Mouse (Mus musculus): ENCODE data around the gene Asphd2. TPM values are rescaled to one million over a fixed set of nuclear protein-coding genes. Genes with fewer than 3 reads are reported as not detected.

Asphd2 gene
- polyA plus RNA-seq, 1 experiment from 2014 or later: 0.30 TPM

GRCm38 (mm10) chr5:112346211-112346965 is 48.3 kb downstream of the Asphd2 start:
- Histone ChIP-seq H3K9me3 (replicated peaks) (no peaks in the 10 kb centered on the region), H3K9ac (peak overlapping the region; percentile 35), H3K4me1 (replicated peaks) (peaks cover 49% of the 10 kb centered on the region), H3K27me3 (no peaks in the 10 kb centered on the region), H3K36me3 (peaks cover 40% of the 10 kb centered on the region), H3K4me2 (peak overlapping the region; percentile 74; the same call in 1 of the 2 replicates), H3K4me3 (replicated peaks) (no peak overlapping the region), H3K27ac (peak overlapping the region; percentile 43; the same call in 1 of the 2 replicates)
- ATAC-seq (ENCODE audit: low read depth) (no peak), DNase-seq (no peak)
- WGBS (ENCODE audit: insufficient replicate concordance): 53% methylated on average over 16 of the region's 16 CpGs

GRCm38 (mm10) chr5:112344092-112344960 is 50.3 kb downstream of the Asphd2 start:
- DNase-seq (no peak), ATAC-seq (ENCODE audit: low read depth) (0 out of 2 replicates have a peak, but pooled peaks have one; percentile 29)
- Histone ChIP-seq H3K4me2 (peak overlapping the region; percentile 74), H3K36me3 (peaks cover 31% of the 10 kb centered on the region), H3K27ac (peak overlapping the region; percentile 40; the same call in 1 of the 2 replicates), H3K9me3 (replicated peaks) (no peaks in the 10 kb centered on the region), H3K4me3 (replicated peaks) (peak overlapping the region; percentile 86; the same call in 1 of the 2 replicates), H3K4me1 (replicated peaks) (peaks cover 54% of the 10 kb centered on the region), H3K9ac (peak overlapping the region; percentile 83; the same call in 1 of the 2 replicates), H3K27me3 (no peaks in the 10 kb centered on the region)
- WGBS (ENCODE audit: insufficient replicate concordance): 64% methylated on average over 6 of the region's 6 CpGs

- Histone ChIP-seq H3K27ac (peak overlapping the region; percentile 76), H3K36me3 (peaks cover 39% of the 10 kb centered on the region), H3K27me3 (no peaks in the 10 kb centered on the region), H3K4me2 (peak overlapping the region; percentile 74), H3K9me3 (replicated peaks) (no peaks in the 10 kb centered on the region), H3K4me1 (replicated peaks) (peaks cover 54% of the 10 kb centered on the region), H3K4me3 (replicated peaks) (peak overlapping the region; percentile 86), H3K9ac (peak overlapping the region; percentile 83)
- WGBS (ENCODE audit: insufficient replicate concordance): 0% methylated on average over 24 of the region's 24 CpGs
- DNase-seq: no peak
- peak; percentile 76 for ATAC-seq (ENCODE audit: low read depth)
These were observed 51.5 kb downstream of the Asphd2 start for GRCm38 (mm10) chr5:112343205-112343595.

- H3K36me3 ChIP-seq: peaks cover 42% of the 10 kb centered on the region
- DNase-seq: peak; percentile 76
- H3K9ac ChIP-seq: peak within 1 kb of the TSS; percentile 83
- peaks cover 54% of the 10 kb centered on the region for H3K4me1 ChIP-seq (replicated peaks)
- ATAC-seq (ENCODE audit: low read depth): peak; percentile 66
- H3K4me3 ChIP-seq (replicated peaks): peak within 1 kb of the TSS; percentile 86
- 3% methylated on average over 47 of the region's 64 CpGs for WGBS (ENCODE audit: insufficient replicate concordance)
- H3K4me2 ChIP-seq: peak within 1 kb of the TSS; percentile 74
- H3K27me3 ChIP-seq: no peaks in the 10 kb centered on the region
- H3K27ac ChIP-seq: peak within 1 kb of the TSS; percentile 76
- H3K9me3 ChIP-seq (replicated peaks): no peaks in the 10 kb centered on the region
These were observed 52.0 kb downstream of the Asphd2 start, which contains the start of the genes Srrd and Hps4 for GRCm38 (mm10) chr5:112342463-112343204. Gene Srrd (minus strand): TSS chr5:112343040. Gene Hps4 (plus strand): TSS chr5:112343083.

GRCm38 (mm10) chr5:112339215-112339614 is 55.5 kb downstream of the Asphd2 start:
- no peak overlapping the region for H3K4me3 ChIP-seq (replicated peaks)
- no peaks in the 10 kb centered on the region for H3K27me3 ChIP-seq
- H3K9me3 ChIP-seq (replicated peaks): no peaks in the 10 kb centered on the region
- H3K4me1 ChIP-seq (replicated peaks): peaks cover 27% of the 10 kb centered on the region
- H3K9ac ChIP-seq: no peak overlapping the region
- no peak overlapping the region for H3K4me2 ChIP-seq
- DNase-seq (no peak), ATAC-seq (ENCODE audit: low read depth) (no peak)
- no peak overlapping the region for H3K27ac ChIP-seq
- H3K36me3 ChIP-seq: peaks cover 62% of the 10 kb centered on the region
- 67% methylated on average over 7 of the region's 7 CpGs for WGBS (ENCODE audit: insufficient replicate concordance)

- Histone ChIP-seq H3K4me3 (replicated peaks) (no peak overlapping the region), H3K36me3 (peaks cover 84% of the 10 kb centered on the region), H3K27ac (no peak overlapping the region), H3K9ac (no peak overlapping the region), H3K27me3 (no peaks in the 10 kb centered on the region), H3K9me3 (replicated peaks) (no peaks in the 10 kb centered on the region), H3K4me1 (replicated peaks) (peaks cover 11% of the 10 kb centered on the region), H3K4me2 (no peak overlapping the region)
- ATAC-seq (ENCODE audit: low read depth): no peak
- no peak for DNase-seq
- 85% methylated on average over 22 of the region's 22 CpGs for WGBS (ENCODE audit: insufficient replicate concordance)
These were observed 57.7 kb downstream of the Asphd2 start for GRCm38 (mm10) chr5:112337004-112337403.

GRCm38 (mm10) chr5:112335473-112335872 is 59.2 kb downstream of the Asphd2 start:
- no peaks in the 10 kb centered on the region for H3K27me3 ChIP-seq
- H3K9ac ChIP-seq: no peak overlapping the region
- no peak overlapping the region for H3K4me2 ChIP-seq
- H3K4me1 ChIP-seq (replicated peaks): no peaks in the 10 kb centered on the region
- peaks cover 95% of the 10 kb centered on the region for H3K36me3 ChIP-seq
- peak; percentile 20 for DNase-seq
- 45% methylated on average over 2 of the region's 2 CpGs for WGBS (ENCODE audit: insufficient replicate concordance)
- H3K9me3 ChIP-seq (replicated peaks): no peaks in the 10 kb centered on the region
- H3K27ac ChIP-seq: no peak overlapping the region
- H3K4me3 ChIP-seq (replicated peaks): no peak overlapping the region
- 0 out of 2 replicates have a peak, but pooled peaks have one; percentile 11 for ATAC-seq (ENCODE audit: low read depth)

Other genes with a start within 250 kb of the Asphd2 start
- gene Cryba4, start 142.3 kb downstream of the Asphd2 start, polyA plus RNA-seq (2015; fragmentation: Nextera tagmentation; extraction: Ambion mirVana): 0.33 and 0.60 TPM in 2 replicates
- 0.23 and 0.30 TPM in 2 replicates for gene Crybb1, start 139.1 kb downstream of the Asphd2 start, polyA plus RNA-seq (2015; fragmentation: Nextera tagmentation; extraction: Ambion mirVana)
- 35.4 and 36.0 TPM in 2 replicates for gene Tpst2, start 118.2 kb downstream of the Asphd2 start, polyA plus RNA-seq (2015; fragmentation: Nextera tagmentation; extraction: Ambion mirVana)
- gene Tfip11, start 68.5 kb downstream of the Asphd2 start, polyA plus RNA-seq (2015; fragmentation: Nextera tagmentation; extraction: Ambion mirVana): 14.1 and 15.7 TPM in 2 replicates
- 15.8 and 20.2 TPM in 2 replicates for gene Srrd, start 51.8 kb downstream of the Asphd2 start, polyA plus RNA-seq (2015; fragmentation: Nextera tagmentation; extraction: Ambion mirVana)
- gene Hps4, start 51.8 kb downstream of the Asphd2 start, polyA plus RNA-seq (2015; fragmentation: Nextera tagmentation; extraction: Ambion mirVana): 12.1 and 13.4 TPM in 2 replicates
- 0.08 and 0.38 TPM in 2 replicates for gene Gm6583, start 38.8 kb downstream of the Asphd2 start, polyA plus RNA-seq (2015; fragmentation: Nextera tagmentation; extraction: Ambion mirVana)
- not detected in 2 replicates for gene Gm6588, start 54.6 kb upstream of the Asphd2 start, polyA plus RNA-seq (2015; fragmentation: Nextera tagmentation; extraction: Ambion mirVana)
- gene Sez6l, start 182.3 kb upstream of the Asphd2 start, polyA plus RNA-seq (2015; fragmentation: Nextera tagmentation; extraction: Ambion mirVana): 0.05 and 0.06 TPM in 2 replicates

Data from liver, embryonic 13.5 days (tissue).